Mouse (Mus musculus) heart, postnatal 14 days (tissue): Measurements from ENCODE around the gene Nudt4. TPM values are rescaled to one million over a fixed set of nuclear protein-coding genes. Genes with fewer than 3 reads are reported as not detected.

Experiments
- DNase-seq, 2 experiments: peaks; one replicate each; pipeline ENCODE4 v3.0.0; 2021 to 2022
- intact Hi-C: fragments of 180-260 bp; cut with DNase I; formaldehyde crosslinking; loops from one replicate; pipeline ENCODE4 v1.15.1; 2025
- total RNA-seq, 2 experiments: library from RNA; stranded (reverse); gene quantifications; 2 replicates each; pipeline ENCODE4 v1.2.3; 2021

Nudt4 gene
- total RNA-seq, 2 experiments from 2014 or later, result 270 to 280 TPM

GRCm38 (mm10) chr10:95544651-95545050, 19.3 kb downstream of the Nudt4 start:
- DNase-seq, result no peak
- intact Hi-C loops, result loop anchor here (5.0 kb wide), 1 partner anchor 52 kb away; no protein-coding TSS in a partner anchor

DNA sequence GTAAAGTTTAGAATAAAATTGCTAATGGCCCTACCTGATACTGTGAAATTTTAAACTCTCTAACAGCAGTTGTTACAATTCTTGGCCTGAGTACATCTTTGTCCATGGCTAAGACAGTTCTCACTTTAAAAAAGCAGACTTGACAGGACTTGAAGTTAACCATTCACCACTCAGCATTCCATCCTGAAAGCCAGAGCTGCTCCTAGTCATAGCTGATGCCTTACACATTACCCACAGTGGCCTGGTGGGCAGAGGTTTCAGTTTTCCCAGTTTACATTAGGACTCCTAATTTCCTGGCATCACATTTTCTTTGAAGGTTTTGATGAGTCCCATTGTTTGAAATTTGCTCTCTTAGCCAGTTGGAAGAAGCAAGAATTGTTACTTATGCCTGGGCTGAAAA, 19.9 kb downstream of the Nudt4 start:
- intact Hi-C loops, result no loop called here
- no peak for DNase-seq

DNA sequence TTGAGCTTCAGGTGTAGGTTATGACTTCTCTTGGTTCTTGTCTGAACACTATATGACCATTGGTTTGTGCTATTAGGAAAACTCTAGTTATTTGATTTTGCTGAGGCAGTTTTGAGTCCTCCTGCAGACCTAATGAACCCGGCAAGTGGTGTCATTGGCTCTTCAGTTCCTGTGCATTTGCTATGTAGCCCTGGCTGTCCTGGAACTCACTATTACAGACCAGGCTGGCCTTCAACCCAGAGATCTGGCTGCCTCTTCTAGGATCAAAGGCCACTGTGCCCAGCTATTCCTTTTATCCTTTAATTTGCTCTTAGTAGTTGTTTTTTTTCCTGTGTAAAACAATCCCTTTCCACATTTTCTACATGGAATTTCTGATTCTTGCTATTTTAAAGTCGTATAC, 20.6 kb downstream of the Nudt4 start:
- intact Hi-C loops, result no loop called here
- no peak for DNase-seq

DNA sequence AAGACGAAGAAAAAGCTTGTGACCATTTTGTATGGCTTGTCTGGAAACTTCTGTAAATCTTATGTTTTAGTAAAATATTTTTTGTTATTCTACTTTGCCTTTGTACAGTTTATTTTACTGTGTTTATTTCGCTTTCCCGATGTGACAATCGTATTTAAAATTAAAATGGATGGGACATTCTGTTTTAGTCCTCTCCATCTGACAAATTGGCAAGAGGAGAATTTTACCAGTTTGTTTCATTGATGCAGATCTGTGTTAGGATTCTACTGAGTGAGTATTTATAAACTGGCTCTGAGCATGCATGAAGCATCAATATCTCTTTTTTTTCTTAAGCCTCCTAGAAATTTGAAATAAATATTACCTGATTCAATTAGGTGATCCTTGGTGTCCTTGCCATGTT, 21.0 kb downstream of the Nudt4 start:
- intact Hi-C loops, result no loop called here

GRCm38 (mm10) chr10:95539841-95540240, 24.1 kb downstream of the Nudt4 start:
- intact Hi-C loops, result no loop called here
- DNase-seq, result no peak

More for the DNA sequence above, 21.0 kb downstream of the Nudt4 start:
- no peak for DNase-seq

- intact Hi-C loops, result no loop called here
- no peak for DNase-seq
These were observed 24.7 kb downstream of the Nudt4 start for GRCm38 (mm10) chr10:95539260-95539659.

DNA sequence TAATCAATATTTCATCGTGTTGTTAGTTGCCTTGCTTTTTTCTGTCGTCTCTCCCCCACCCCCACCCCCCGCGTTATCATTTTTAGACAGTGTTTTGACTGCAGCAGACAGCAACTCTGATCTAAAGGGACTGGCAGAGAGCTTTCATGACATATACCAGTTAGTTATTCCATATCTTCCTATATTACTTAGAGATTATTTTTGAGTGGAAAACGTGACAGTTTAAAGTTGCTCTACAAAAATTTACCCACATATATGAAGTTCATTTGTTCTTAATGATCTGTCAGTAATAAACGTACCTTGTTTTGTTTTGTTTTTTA, 27.8 kb downstream of the Nudt4 start:
- intact Hi-C loops, result no loop called here
- DNase-seq, result no peak

DNA sequence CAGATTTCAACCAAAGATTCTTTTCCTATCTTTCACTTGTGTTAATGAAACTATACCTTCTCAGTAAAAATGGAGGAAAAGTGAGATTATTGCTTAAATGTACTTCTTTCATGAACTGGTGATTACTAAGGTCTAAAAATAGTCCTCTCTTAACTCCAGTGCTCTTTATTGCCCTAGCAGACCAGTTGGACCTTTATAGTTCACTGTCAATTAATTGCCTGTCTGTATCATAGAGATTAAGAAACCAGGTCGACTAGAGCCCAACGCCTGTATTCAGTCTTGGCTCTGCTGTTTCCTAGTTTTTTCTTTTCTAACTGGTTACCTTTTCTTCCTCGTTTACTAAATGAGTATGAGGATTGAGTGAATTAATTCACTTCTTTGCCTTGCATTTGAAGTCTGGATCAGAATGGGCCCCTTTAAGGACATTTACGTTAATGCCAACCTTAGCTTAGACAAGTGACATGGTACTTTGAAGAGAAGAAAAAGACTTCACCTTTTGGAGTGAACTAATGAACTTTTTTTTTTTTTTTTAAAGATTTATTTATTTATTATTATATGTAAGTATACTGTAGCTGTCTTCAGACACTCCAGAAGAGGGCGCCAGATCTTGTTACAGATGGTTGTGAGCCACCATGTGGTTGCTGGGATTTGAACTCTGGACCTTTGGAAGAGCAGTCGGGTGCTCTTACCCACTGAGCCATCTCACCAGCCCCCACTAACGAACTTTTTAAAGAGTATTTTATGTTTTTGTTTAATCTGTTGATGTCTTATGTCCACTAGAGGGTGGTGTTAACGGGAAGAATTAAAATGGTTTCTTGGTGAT, 28.3 kb downstream of the Nudt4 start:
- intact Hi-C loops, result no loop called here
- no peak for DNase-seq

DNA sequence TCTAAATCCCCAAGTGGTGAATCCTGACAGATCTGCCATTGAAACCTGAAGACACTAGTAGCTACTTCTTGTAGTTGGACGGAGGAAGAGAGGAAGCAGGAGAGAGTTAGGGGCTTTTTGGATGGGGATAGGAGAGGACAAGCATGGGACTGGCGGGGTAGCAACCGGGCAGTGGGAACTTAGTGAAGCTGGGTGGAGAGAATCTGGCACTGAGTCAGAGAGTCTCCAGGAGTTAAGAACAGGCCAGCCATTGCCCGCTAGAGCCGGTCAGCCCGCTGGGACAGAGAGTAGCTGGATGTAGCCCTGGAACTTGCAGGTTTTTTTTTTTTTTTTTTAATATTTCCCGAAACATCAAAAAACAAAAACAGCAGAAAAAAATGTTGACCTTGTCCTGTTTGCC, 30.6 kb downstream of the Nudt4 start:
- intact Hi-C loops, result no loop called here
- peak in 1 of 2 experiments; percentile 19 for DNase-seq

GRCm38 (mm10) chr10:95532916-95533315, 31.0 kb downstream of the Nudt4 start:
- no peak for DNase-seq
- intact Hi-C loops, result no loop called here

DNA sequence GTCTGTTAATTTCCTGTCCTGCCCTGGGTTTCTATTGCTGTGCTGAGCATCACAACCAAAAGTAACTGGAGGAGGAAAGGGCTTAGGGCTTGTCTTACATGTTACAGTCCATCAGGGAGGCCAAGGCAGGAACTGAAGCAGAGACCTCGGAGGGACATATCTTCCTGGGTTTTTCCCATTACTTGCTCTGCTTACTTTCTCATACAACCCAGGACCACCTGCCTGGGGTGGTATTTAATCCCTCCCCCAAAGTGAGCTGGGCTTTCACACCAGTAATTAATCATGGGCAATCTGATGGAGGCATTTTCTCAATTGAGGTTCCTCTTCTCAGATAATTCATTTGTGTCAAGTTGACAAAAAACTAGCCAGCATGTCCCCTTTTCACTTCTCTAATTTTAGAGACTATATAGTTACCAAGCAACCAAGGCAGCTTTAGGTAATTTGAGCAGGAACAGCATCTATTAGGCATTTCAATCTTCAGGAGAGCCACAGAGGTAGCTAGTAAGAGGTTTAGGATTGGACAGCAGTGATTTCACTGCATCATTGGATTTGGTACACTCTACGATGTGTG, 33.3 kb downstream of the Nudt4 start:
- intact Hi-C loops, result no loop called here
- DNase-seq, result no peak

DNA sequence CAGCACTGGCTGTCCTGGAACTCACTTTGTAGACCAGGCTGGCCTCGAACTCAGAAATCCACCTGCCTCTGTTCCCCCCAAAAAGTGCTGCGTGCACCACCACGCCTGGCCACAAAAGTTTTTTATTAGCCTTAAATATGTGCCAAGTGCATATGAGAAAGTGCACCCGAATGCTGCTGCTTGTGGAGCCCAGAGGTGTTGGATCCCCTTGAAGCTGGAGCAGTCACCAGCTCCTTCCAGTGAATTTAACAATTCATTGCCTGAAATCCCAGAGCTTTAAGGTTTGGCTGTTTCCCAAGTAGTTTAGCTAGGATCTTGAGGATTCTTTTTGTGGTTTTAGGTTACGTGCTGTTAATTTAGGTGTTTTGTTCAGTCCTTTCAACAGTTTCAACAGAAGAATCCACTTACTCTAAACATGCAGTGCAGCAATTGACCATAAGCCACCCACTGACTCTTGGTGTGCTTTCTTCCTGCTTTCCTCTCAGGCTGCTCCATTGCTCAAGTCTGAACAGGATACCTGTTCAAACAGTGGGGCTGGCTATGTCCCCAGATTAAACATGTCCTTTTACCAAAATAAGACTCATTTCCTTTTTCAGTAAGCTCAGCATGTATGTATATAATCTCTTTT, 37.3 kb downstream of the Nudt4 start:
- no peak for DNase-seq
- intact Hi-C loops, result no loop called here

GRCm38 (mm10) chr10:95525871-95526270, 38.1 kb downstream of the Nudt4 start:
- DNase-seq, result no peak
- intact Hi-C loops, result no loop called here

DNA sequence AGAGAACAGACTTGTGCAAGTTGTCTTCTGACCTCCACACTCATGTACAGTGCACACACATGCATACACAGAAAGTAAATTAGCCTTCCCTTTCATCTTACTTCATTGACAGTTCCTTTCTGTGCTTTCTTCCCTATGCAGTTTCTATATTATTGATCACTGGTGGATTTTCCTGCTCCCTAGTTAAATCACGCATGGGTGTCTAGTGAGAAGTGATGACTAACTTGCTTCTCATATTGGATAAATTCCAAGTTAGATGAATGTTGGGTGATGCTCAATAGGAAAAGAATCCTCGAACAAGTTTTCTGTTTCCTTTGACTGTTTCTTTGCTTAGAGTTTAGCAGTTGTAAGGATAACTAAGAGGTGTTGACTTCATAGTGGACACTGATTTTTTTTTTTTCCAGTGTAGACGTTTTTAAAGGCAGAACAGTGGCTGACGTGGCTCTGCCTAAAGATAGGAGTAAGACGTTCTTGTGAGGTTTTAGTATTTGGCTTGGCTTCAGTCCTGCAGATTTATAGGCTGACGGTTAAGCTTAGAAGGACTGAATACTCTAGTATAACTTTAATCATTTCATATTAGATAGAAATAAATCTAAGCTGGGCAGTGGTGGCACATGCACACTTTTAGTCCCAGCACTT, 38.8 kb downstream of the Nudt4 start:
- no peak for DNase-seq
- intact Hi-C loops, result no loop called here

GRCm38 (mm10) chr10:95517656-95518055, 46.3 kb downstream of the Nudt4 start:
- intact Hi-C loops, result no loop called here
- DNase-seq, result no peak

GRCm38 (mm10) chr10:95515293-95515931, 48.5 kb downstream of the Nudt4 start:
- peak; percentile 60 to 66 for DNase-seq
- intact Hi-C loops, result no loop called here

DNA sequence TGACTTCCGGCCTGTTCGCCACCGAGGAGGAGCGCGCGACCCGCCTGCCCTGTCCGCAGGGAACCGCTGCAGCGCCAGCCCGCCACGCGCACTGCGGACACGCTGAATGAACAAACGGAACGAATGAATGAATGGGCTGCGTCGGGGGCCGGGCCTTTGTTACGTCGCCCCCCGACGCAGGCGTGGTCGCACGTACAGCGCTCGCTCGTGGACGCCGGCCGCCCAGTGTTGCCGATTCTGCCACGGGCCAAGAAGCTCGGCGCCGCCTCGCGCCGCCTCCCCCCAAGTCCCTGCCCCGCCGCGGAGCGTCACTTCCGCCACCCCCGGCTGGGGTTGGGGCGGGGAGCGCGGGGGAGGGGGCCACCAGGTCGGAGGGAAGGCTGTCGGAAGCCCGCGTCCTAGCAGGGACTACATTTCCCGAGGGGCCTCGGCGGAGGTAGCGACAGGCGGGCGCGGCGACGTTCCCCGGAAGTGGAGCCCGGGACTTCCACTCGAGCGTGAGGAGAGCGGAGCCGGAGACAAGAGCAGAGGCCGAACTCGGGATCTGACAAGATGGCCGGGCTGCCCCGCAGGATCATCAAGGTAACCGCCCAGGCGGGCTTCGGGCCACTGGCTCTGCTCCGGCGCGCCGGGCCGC, 49.2 kb downstream of the Nudt4 start, which contains the start of gene Ube2n:
Gene Ube2n (plus strand): TSS at position 490 of the 637 bp plus-strand sequence.
- DNase-seq, result peak; percentile 98
- intact Hi-C loops, result no loop called here

DNA sequence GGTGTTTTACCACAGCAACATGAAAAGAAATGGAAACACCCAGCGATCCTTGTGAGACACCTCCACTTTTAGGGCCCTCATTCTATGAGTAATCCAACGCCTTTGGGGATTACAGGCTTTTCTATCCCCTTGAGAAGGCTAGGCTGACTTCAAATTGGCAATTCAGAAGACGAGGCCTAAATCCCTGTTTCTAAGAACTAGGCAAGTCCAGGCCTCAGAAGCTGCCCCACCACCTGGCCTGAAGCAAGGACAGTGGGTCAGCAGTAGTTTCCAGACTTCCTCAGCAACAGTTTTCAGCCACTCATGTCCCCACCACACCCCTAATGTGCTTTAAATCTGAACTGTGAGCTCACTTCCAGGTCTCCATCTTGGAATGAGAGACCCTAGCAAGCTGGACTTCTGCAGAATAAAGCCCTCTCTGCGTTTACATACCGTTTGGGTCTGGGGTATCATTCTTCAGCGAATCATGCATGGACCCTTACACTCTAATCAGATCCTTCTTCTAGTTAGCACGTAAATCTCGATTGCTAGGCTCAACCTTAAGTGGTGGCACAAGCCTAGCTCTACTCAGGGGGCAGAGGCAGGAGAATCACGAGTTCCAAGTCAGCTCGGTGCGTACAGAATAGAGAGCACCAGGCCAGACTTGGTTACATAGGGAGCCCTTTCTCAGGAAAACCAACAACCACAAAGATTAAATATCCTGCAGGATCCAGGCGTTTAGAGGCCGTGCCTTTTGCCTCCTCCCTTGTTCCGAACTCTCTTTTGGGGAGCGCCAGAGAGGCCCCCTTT, 50.0 kb downstream of the Nudt4 start:
- intact Hi-C loops, result no loop called here
- DNase-seq, result no peak

GRCm38 (mm10) chr10:95512635-95513034, 51.3 kb downstream of the Nudt4 start:
- DNase-seq, result no peak
- intact Hi-C loops, result no loop called here

- intact Hi-C loops, result no loop called here
These were observed 54.7 kb downstream of the Nudt4 start for GRCm38 (mm10) chr10:95509263-95509662.

More at GRCm38 (mm10) chr10:95509263-95509662, 54.7 kb downstream of the Nudt4 start:
- no peak for DNase-seq
